Mouse (Mus musculus) cerebellum, adult 2 months (tissue): ENCODE results near the gene Plekhg1. TPM values are rescaled to one million over a fixed set of nuclear protein-coding genes. Genes with fewer than 3 reads are reported as not detected.
A peak's percentile ranks its signal among the peaks of the same experiment; 100 is the strongest.

Experiments used
- DNase-seq, 2 experiments: peaks; one replicate each; pipeline ENCODE4 v3.0.0; 2021
- H3K27ac ChIP-seq: fragments of 200-500 bp; 2 replicates; pipeline ENCODE4 v1.5.1; 2012; ENCODE audit warnings: low read length, control low read depth, inconsistent platforms; ENCODE audit not compliant: insufficient read depth
- H3K27me3 ChIP-seq: fragments of 200-500 bp; 2 replicates; pipeline ENCODE4 v1.6.1; 2012; ENCODE audit warnings: inconsistent platforms, mild to moderate bottlenecking, low read length, moderate library complexity; ENCODE audit not compliant: control insufficient read depth, insufficient read depth
- H3K4me1 ChIP-seq: fragments of 200-500 bp; 2 replicates; pipeline ENCODE4 v1.6.1; 2011; ENCODE audit warnings: low read length; ENCODE audit not compliant: control insufficient read depth, insufficient read depth
- H3K4me3 ChIP-seq: fragments of 200-500 bp; replicated peaks from 2 replicates; pipeline ENCODE3; 2011; ENCODE audit warnings: mild to moderate bottlenecking, low read depth, low read length, control low read depth; ENCODE audit not compliant: insufficient read depth
- CTCF ChIP-seq: fragments of 200-500 bp; IDR thresholded peaks from 2 replicates; pipeline ENCODE4 v1.5.1; 2011; ENCODE audit warnings: low read depth, mild to moderate bottlenecking, control low read depth, low read length, moderate library complexity, borderline replicate concordance; ENCODE audit not compliant: insufficient read depth
- POLR2A ChIP-seq: fragments of 200-500 bp; IDR thresholded peaks from 2 replicates; pipeline ENCODE4 v1.6.1; 2011; ENCODE audit warnings: low read length, control low read depth, borderline replicate concordance; ENCODE audit not compliant: insufficient read depth
- WGBS: fragments of 180-500 bp; shearing (Covaris S2); methylation state at CpG from one replicate; pipeline ENCODE4 v1.1.7; 2018; 5-methylcytosine and 5-hydroxymethylcytosine counted together
- polyA plus RNA-seq: library from polyadenylated mRNA; depleted of rRNA; stranded (reverse); fragments of >200 nt; gene quantifications from 2 replicates; pipeline ENCODE4 v1.2.3, GENCODE M21; 2012

The Plekhg1 gene
- polyA plus RNA-seq, 1 experiment, result 9.5 TPM

DNA sequence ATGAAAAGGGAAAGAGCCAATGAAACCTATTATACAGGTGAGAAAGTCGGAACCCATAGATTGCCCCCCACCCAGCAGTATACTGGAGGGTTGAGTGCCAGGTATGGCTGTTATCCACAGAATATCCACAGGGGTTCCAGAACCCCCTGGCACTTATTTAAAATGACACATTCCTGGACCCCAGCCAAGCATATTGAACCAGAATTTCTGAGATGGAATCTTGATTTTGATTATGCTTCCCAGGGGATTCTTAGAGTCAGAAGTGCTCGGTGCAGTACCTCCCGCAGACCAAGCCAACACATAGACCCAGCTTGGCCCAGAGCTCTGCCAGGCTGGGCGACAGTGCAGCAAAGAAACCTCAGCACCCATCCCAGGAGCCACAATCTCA, 236.5 kb downstream of the Plekhg1 start:
- H3K27me3 ChIP-seq, result no peaks in the 10 kb centered on the region
- no peak overlapping the region for H3K27ac ChIP-seq
- peak in 1 of 2 experiments; percentile 18 for DNase-seq
- TF ChIP-seq POLR2A, result no peak
- TF ChIP-seq CTCF, result no peak
- 52% methylated on average over 4 of the region's 4 CpGs for WGBS
- no peak overlapping the region for H3K4me3 ChIP-seq
- peaks cover 29% of the 10 kb centered on the region for H3K4me1 ChIP-seq

DNA sequence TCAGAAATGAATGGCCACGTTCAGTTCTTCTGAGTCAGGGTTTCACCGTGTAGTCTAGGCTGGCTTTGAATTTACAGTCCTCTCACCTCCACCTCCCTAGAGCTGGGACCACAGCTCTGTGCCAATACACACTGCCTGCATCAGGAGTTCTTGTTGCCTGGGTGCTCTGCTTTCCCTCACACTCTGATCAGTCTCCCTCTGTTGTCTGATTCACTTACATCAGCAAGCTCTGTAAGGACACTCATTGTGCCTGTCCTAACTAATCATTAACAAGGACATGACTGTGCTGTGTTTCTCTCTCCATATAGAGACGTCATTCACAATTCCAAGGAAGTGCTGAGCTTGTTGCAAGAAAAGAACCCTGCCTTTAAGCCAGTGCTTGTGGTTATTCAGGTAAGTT, 238.2 kb downstream of the Plekhg1 start:
- Histone ChIP-seq H3K4me1 (peaks cover 29% of the 10 kb centered on the region), H3K27ac (peak overlapping the region; percentile 23), H3K4me3 (no peak overlapping the region), H3K27me3 (no peaks in the 10 kb centered on the region)
- peak; percentile 33 to 40 for DNase-seq
- 27% methylated on average over 3 of the region's 3 CpGs for WGBS
- no peak for TF ChIP-seq CTCF
- TF ChIP-seq POLR2A, result no peak

DNA sequence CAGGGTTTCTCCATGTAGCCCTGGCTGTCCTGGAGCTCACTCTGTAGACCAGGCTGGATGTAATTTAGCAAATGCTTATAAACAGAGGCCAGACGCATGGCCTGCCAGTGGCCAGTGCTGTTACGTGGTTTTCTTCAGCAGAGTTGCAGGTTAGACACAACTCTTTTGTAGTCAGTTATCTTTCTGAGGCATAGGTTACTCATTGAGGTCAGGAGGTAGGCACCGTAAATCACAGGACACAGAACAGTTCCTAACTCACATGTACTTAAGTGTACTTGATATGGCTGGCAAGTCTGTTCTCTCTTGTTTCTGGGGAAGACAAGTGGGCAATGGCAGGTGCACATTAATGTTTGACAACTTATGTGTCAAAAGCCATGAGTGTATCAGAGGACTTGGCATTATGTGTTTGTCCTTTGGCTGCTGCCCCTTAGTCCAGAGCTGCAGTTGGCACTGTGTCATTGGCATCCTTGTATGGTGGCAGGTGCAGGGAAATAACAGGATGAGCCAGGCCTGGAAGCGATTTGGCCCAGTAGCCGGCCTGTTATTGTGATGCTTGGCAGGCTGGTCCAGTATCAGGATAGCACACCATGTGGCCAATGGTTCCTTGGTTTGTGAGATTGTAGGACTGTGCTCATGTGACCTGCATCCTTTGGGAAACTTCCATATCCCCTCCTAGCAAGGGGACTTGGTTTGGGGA, 238.8 kb downstream of the Plekhg1 start:
- TF ChIP-seq POLR2A (no peak), CTCF (no peak)
- peak overlapping the region; percentile 62; the same call in 1 of the 2 replicates for H3K27ac ChIP-seq
- peak; percentile 93 to 99 for DNase-seq
- H3K4me3 ChIP-seq, result no peak overlapping the region
- no peaks in the 10 kb centered on the region for H3K27me3 ChIP-seq
- peaks cover 29% of the 10 kb centered on the region for H3K4me1 ChIP-seq
- WGBS, result 8% methylated on average over 5 of the region's 5 CpGs

DNA sequence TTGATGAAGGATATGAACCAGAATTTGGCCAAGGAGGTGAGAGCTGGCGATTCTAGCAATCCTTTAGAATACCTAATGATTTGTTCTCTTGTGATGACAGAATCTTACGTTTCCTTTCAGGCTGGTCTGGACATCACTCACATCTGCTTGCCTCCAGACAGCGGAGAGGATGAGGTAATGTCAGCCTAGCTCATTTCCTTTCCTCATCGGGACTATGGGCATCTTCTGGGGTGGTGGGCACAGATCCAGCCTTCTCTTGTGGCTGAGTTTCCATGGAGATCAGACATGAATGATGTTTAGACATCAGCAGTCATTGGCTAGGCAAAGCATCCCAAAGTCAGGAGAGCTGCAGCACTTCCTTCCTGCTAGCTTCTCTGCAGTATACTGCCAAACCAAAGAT, 240.1 kb downstream of the Plekhg1 start:
- peak in 1 of 2 experiments; percentile 26 for DNase-seq
- H3K4me3 ChIP-seq, result no peak overlapping the region
- H3K27me3 ChIP-seq, result no peaks in the 10 kb centered on the region
- TF ChIP-seq POLR2A, result no peak
- TF ChIP-seq CTCF, result no peak
- H3K27ac ChIP-seq, result 0 out of 2 replicates have a peak overlapping the region, but pooled peaks have one; percentile 16
- 63% methylated on average over 4 of the region's 4 CpGs for WGBS
- peaks cover 24% of the 10 kb centered on the region for H3K4me1 ChIP-seq

DNA sequence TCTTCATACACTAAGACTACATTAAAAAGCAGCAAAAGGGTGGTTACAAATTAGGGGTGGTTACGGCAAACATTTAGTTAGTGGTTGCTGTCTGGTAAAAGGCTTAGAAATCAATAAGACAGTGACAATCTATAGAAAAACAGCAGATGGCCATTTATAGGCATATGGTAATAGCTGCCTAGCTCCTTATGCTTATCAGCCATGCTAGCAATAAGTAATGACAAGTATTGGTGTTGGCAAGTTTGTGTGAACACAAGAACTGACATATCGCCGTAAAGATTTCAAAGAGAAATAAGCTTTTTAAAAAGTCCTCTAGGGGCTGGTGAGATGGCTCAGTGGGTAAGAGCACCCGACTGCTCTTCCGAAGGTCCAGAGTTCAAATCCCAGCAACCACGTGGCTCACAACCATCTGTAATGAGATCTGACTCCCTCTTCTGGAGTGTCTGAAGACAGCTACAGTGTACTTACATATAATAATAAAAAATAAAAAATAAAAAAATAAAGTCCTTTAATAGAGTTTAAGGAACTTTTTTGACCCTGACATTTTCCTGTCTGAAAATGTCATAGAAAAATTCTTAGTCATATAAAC, 250.2 kb downstream of the Plekhg1 start:
- H3K4me1 ChIP-seq, result no peaks in the 10 kb centered on the region
- TF ChIP-seq POLR2A (no peak), CTCF (no peak)
- no peaks in the 10 kb centered on the region for H3K27me3 ChIP-seq
- no peak overlapping the region for H3K4me3 ChIP-seq
- WGBS, result 94% methylated on average over 6 of the region's 6 CpGs
- DNase-seq, result no peak
- no peak overlapping the region for H3K27ac ChIP-seq

DNA sequence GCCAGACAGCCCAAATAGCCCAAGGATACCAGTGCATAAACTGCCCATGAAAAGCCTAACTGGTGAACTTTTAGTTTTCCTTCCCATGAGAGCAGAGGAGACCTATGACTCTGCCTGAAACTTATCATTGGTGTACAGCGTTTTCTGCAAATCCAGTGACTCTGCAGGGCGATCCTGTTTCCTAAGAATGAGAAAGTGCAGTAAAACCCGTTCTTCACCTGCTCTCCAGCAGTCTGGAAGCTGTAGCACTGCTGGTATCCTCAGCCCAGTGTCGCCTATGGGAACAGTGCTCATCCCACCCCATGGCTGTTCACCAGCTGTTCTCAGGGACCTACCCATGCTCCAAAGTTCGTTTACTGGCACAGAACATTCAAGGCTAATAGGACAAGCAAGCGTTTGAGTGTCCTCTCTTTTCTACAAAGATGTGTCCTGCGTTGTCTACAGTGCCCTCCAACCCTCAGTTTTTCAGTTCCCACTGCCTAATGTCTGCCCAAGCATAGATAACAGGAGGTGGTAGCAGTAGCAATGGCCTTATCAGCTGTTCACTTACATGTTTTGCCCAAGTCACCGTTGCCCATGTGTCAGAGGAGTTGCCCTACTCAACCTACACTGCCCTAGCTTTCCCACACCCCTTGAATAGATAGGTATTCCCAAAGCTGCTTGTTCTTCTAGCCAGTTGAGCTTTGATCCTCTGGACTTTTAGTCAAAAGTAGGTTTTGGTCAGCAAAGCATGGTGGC, 253.4 kb downstream of the Plekhg1 start:
- no peaks in the 10 kb centered on the region for H3K4me1 ChIP-seq
- H3K4me3 ChIP-seq, result no peak overlapping the region
- no peak for TF ChIP-seq CTCF
- no peak for TF ChIP-seq POLR2A
- H3K27me3 ChIP-seq, result no peaks in the 10 kb centered on the region
- no peak for DNase-seq
- H3K27ac ChIP-seq, result no peak overlapping the region
- 80% methylated on average over 8 of the region's 8 CpGs for WGBS

GRCm38 (mm10) chr10:3995277-3995676, 255.1 kb downstream of the Plekhg1 start:
- no peak overlapping the region for H3K27ac ChIP-seq
- DNase-seq, result no peak
- 91% methylated on average over 4 of the region's 4 CpGs for WGBS

More at GRCm38 (mm10) chr10:3995277-3995676, 255.1 kb downstream of the Plekhg1 start:
- H3K4me1 ChIP-seq, result no peaks in the 10 kb centered on the region
- no peaks in the 10 kb centered on the region for H3K27me3 ChIP-seq
- TF ChIP-seq POLR2A (no peak), CTCF (peak; percentile 16; the same call in 1 of the 2 replicates)
- H3K4me3 ChIP-seq, result no peak overlapping the region
